Mouse (Mus musculus): Measurements from ENCODE around the gene Igfbp4. TPM values are rescaled to one million over a fixed set of nuclear protein-coding genes. Genes with fewer than 3 reads are reported as not detected.

Gene Igfbp4
- total RNA-seq, 2 experiments from 2014 or later = 86.1 to 94.9 TPM

- no peak for DNase-seq (ENCODE audit: extremely low spot score in 1 of 2, low spot score in 1 of 2)
Measured at GRCm38 (mm10) chr11:99041841-99042780, 1.1 kb downstream of the Igfbp4 start.

GRCm38 (mm10) chr11:99042834-99043431 is 1.9 kb downstream of the Igfbp4 start:
- no peak for DNase-seq (ENCODE audit: extremely low spot score in 1 of 2, low spot score in 1 of 2)

GRCm38 (mm10) chr11:99043632-99044031 is 2.6 kb downstream of the Igfbp4 start:
- no peak for DNase-seq (ENCODE audit: extremely low spot score in 1 of 2, low spot score in 1 of 2)

- no peak for DNase-seq (ENCODE audit: extremely low spot score in 1 of 2, low spot score in 1 of 2)
Measured at GRCm38 (mm10) chr11:99044306-99044705, 3.3 kb downstream of the Igfbp4 start.

- DNase-seq (ENCODE audit: extremely low spot score in 1 of 2, low spot score in 1 of 2) = no peak
Measured at GRCm38 (mm10) chr11:99045159-99045889, 4.3 kb downstream of the Igfbp4 start.

GRCm38 (mm10) chr11:99047120-99047519 is 6.1 kb downstream of the Igfbp4 start:
- no peak for DNase-seq (ENCODE audit: extremely low spot score in 1 of 2, low spot score in 1 of 2)

GRCm38 (mm10) chr11:99047643-99048042 is 6.6 kb downstream of the Igfbp4 start:
- no peak for DNase-seq (ENCODE audit: extremely low spot score in 1 of 2, low spot score in 1 of 2)

GRCm38 (mm10) chr11:99055143-99055542 is 14.1 kb downstream of the Igfbp4 start:
- no peak for DNase-seq (ENCODE audit: extremely low spot score in 1 of 2, low spot score in 1 of 2)

GRCm38 (mm10) chr11:99055571-99056452 is 14.8 kb downstream of the Igfbp4 start:
- no peak for DNase-seq (ENCODE audit: extremely low spot score in 1 of 2, low spot score in 1 of 2)

- no peak for DNase-seq (ENCODE audit: extremely low spot score in 1 of 2, low spot score in 1 of 2)
Measured at GRCm38 (mm10) chr11:99060435-99060834, 19.4 kb downstream of the Igfbp4 start.

- no peak for DNase-seq (ENCODE audit: extremely low spot score in 1 of 2, low spot score in 1 of 2)
Measured at GRCm38 (mm10) chr11:99062661-99063060, 21.6 kb downstream of the Igfbp4 start.

GRCm38 (mm10) chr11:99063406-99064131 is 22.5 kb downstream of the Igfbp4 start:
- DNase-seq (ENCODE audit: extremely low spot score in 1 of 2, low spot score in 1 of 2) = no peak

GRCm38 (mm10) chr11:99065353-99065752 is 24.3 kb downstream of the Igfbp4 start:
- no peak for DNase-seq (ENCODE audit: extremely low spot score in 1 of 2, low spot score in 1 of 2)

- DNase-seq (ENCODE audit: extremely low spot score in 1 of 2, low spot score in 1 of 2) = peak; percentile 58 to 65
Measured at GRCm38 (mm10) chr11:99065979-99066378, 24.9 kb downstream of the Igfbp4 start.

- DNase-seq (ENCODE audit: extremely low spot score in 1 of 2, low spot score in 1 of 2) = no peak
Measured at GRCm38 (mm10) chr11:99067591-99067990, 26.5 kb downstream of the Igfbp4 start.

- no peak for DNase-seq (ENCODE audit: extremely low spot score in 1 of 2, low spot score in 1 of 2)
Measured at GRCm38 (mm10) chr11:99068455-99068854, 27.4 kb downstream of the Igfbp4 start.

GRCm38 (mm10) chr11:99071866-99072265 is 30.8 kb downstream of the Igfbp4 start:
- no peak for DNase-seq (ENCODE audit: extremely low spot score in 1 of 2, low spot score in 1 of 2)

GRCm38 (mm10) chr11:99073781-99074180 is 32.7 kb downstream of the Igfbp4 start:
- DNase-seq (ENCODE audit: extremely low spot score in 1 of 2, low spot score in 1 of 2) = no peak

- no peak for DNase-seq (ENCODE audit: extremely low spot score in 1 of 2, low spot score in 1 of 2)
Measured at GRCm38 (mm10) chr11:99076744-99077319, 35.8 kb downstream of the Igfbp4 start.
